Mouse (Mus musculus): ENCODE measurements around the gene Taok3. TPM values are rescaled to one million over a fixed set of nuclear protein-coding genes. Genes with fewer than 3 reads are reported as not detected.

Taok3 gene
- polyA plus RNA-seq, 1 experiment from 2014 or later, result 67.1 TPM

GRCm38 (mm10) chr5:117104329-117104728 is 15.6 kb upstream of the Taok3 start:
- H3K4me2 ChIP-seq (ENCODE audit: low read length), result no peak overlapping the region
- H3K27ac ChIP-seq (ENCODE audit: low read length), result no peak overlapping the region
- no peaks in the 10 kb centered on the region for H3K4me1 ChIP-seq (ENCODE audit: control insufficient read depth, insufficient read depth, low read length)
- no peak overlapping the region for H3K9ac ChIP-seq (ENCODE audit: low read depth, low read length)
- H3K4me3 ChIP-seq (ENCODE audit: low read depth, low read length), result no peak overlapping the region
- H3K36me3 ChIP-seq (ENCODE audit: control insufficient read depth, insufficient read depth, low read length), result peaks cover 57% of the 10 kb centered on the region
- H3K27me3 ChIP-seq (ENCODE audit: control insufficient read depth, insufficient read depth, low read depth, low read length), result no peaks in the 10 kb centered on the region
- no peak for ATAC-seq
- no peaks in the 10 kb centered on the region for H3K9me3 ChIP-seq (replicated peaks; ENCODE audit: control insufficient read depth, low read length, poor library complexity, severe bottlenecking)
- WGBS, result 97% methylated on average over 12 of the region's 12 CpGs

DNA sequence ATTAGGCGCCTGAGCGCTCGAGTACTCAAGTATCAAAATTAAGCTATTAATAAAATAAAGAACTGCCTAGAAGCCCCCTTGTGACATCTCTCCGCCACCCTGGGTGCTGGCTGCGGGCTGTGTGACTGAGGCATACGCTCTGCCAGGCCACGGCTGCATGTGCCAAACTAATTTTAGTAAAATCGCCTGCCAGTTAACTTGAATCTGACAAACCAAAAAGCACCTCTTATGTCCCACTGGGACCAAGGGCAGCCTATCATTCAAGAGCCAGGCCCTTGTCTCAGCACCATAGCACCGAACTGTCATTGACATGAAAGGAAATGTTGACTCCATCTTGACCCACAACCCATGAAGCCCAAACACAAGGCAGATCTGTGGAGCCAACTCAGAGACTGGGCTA is 14.2 kb upstream of the Taok3 start:
- WGBS, result 80% methylated on average over 9 of the region's 9 CpGs

GRCm38 (mm10) chr5:117108292-117108691 is 11.6 kb upstream of the Taok3 start:
- no peaks in the 10 kb centered on the region for H3K9me3 ChIP-seq (replicated peaks; ENCODE audit: control insufficient read depth, low read length, poor library complexity, severe bottlenecking)
- peaks cover 46% of the 10 kb centered on the region for H3K36me3 ChIP-seq (ENCODE audit: control insufficient read depth, insufficient read depth, low read length)
- H3K9ac ChIP-seq (ENCODE audit: low read depth, low read length), result no peak overlapping the region
- WGBS, result 97% methylated on average over 13 of the region's 13 CpGs
- no peaks in the 10 kb centered on the region for H3K27me3 ChIP-seq (ENCODE audit: control insufficient read depth, insufficient read depth, low read depth, low read length)
- no peak for ATAC-seq
- H3K4me1 ChIP-seq (ENCODE audit: control insufficient read depth, insufficient read depth, low read length), result no peaks in the 10 kb centered on the region
- H3K4me2 ChIP-seq (ENCODE audit: low read length), result no peak overlapping the region
- H3K27ac ChIP-seq (ENCODE audit: low read length), result no peak overlapping the region
- H3K4me3 ChIP-seq (ENCODE audit: low read depth, low read length), result no peak overlapping the region

More for the DNA sequence above, 14.2 kb upstream of the Taok3 start:
- no peaks in the 10 kb centered on the region for H3K27me3 ChIP-seq (ENCODE audit: control insufficient read depth, insufficient read depth, low read depth, low read length)
- H3K36me3 ChIP-seq (ENCODE audit: control insufficient read depth, insufficient read depth, low read length), result peaks cover 50% of the 10 kb centered on the region
- no peaks in the 10 kb centered on the region for H3K9me3 ChIP-seq (replicated peaks; ENCODE audit: control insufficient read depth, low read length, poor library complexity, severe bottlenecking)
- no peak for ATAC-seq
- H3K4me3 ChIP-seq (ENCODE audit: low read depth, low read length), result no peak overlapping the region
- H3K4me2 ChIP-seq (ENCODE audit: low read length), result no peak overlapping the region
- H3K9ac ChIP-seq (ENCODE audit: low read depth, low read length), result no peak overlapping the region
- no peak overlapping the region for H3K27ac ChIP-seq (ENCODE audit: low read length)
- no peaks in the 10 kb centered on the region for H3K4me1 ChIP-seq (ENCODE audit: control insufficient read depth, insufficient read depth, low read length)

DNA sequence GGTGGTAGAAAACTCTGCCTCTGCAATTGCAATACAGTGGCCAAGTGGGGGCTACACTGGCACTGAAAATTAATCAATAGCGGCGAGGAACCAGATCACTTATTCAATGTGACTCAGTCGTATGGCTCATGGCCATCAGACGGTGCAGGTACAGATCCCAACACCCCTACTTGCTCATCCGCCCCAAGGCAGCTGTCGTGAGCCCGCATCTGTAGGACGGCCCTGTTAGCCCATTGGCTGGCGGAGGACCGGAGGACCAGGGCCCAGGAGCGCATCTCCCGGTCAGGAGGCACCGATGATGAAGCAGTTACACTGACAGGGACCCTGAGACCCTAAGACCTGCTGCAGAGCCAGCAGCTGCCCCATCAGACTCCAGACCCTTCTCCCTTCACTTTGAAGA is 11.2 kb upstream of the Taok3 start:
- no peaks in the 10 kb centered on the region for H3K27me3 ChIP-seq (ENCODE audit: control insufficient read depth, insufficient read depth, low read depth, low read length)
- no peaks in the 10 kb centered on the region for H3K4me1 ChIP-seq (ENCODE audit: control insufficient read depth, insufficient read depth, low read length)
- H3K4me3 ChIP-seq (ENCODE audit: low read depth, low read length), result no peak overlapping the region
- peaks cover 45% of the 10 kb centered on the region for H3K36me3 ChIP-seq (ENCODE audit: control insufficient read depth, insufficient read depth, low read length)
- H3K9ac ChIP-seq (ENCODE audit: low read depth, low read length), result no peak overlapping the region
- no peak overlapping the region for H3K27ac ChIP-seq (ENCODE audit: low read length)
- no peak overlapping the region for H3K4me2 ChIP-seq (ENCODE audit: low read length)
- no peaks in the 10 kb centered on the region for H3K9me3 ChIP-seq (replicated peaks; ENCODE audit: control insufficient read depth, low read length, poor library complexity, severe bottlenecking)
- ATAC-seq, result no peak
- 96% methylated on average over 13 of the region's 13 CpGs for WGBS

DNA sequence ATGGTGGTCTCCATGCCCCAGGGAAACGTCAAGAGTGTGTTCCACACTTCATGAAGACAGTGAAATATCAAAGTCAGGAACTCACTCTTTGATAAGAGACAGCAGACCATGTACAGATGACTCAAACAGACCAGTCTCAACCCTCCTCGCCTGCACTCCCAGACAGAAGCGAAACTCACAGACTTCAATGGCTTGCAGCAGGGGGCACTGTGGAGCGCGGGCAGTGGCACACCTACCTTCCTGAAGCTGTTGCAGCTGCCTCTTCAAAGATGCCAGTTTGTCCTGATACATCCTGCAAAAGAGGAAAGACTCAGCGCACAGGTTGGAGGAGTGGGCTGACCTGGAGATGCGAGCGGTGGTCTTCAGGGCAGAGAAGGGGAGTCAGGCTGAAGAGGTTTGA is 10.4 kb upstream of the Taok3 start:
- H3K36me3 ChIP-seq (ENCODE audit: control insufficient read depth, insufficient read depth, low read length), result peaks cover 42% of the 10 kb centered on the region

GRCm38 (mm10) chr5:117111064-117111773 is 8.7 kb upstream of the Taok3 start:
- WGBS, result 91% methylated on average over 16 of the region's 16 CpGs
- ATAC-seq, result no peak

More for the DNA sequence above, 10.4 kb upstream of the Taok3 start:
- H3K27me3 ChIP-seq (ENCODE audit: control insufficient read depth, insufficient read depth, low read depth, low read length), result no peaks in the 10 kb centered on the region
- no peak overlapping the region for H3K9ac ChIP-seq (ENCODE audit: low read depth, low read length)
- ATAC-seq, result no peak
- H3K4me2 ChIP-seq (ENCODE audit: low read length), result no peak overlapping the region
- no peak overlapping the region for H3K4me3 ChIP-seq (ENCODE audit: low read depth, low read length)
- no peaks in the 10 kb centered on the region for H3K9me3 ChIP-seq (replicated peaks; ENCODE audit: control insufficient read depth, low read length, poor library complexity, severe bottlenecking)
- H3K27ac ChIP-seq (ENCODE audit: low read length), result no peak overlapping the region
- 89% methylated on average over 8 of the region's 8 CpGs for WGBS
- peaks cover 6% of the 10 kb centered on the region for H3K4me1 ChIP-seq (ENCODE audit: control insufficient read depth, insufficient read depth, low read length)

DNA sequence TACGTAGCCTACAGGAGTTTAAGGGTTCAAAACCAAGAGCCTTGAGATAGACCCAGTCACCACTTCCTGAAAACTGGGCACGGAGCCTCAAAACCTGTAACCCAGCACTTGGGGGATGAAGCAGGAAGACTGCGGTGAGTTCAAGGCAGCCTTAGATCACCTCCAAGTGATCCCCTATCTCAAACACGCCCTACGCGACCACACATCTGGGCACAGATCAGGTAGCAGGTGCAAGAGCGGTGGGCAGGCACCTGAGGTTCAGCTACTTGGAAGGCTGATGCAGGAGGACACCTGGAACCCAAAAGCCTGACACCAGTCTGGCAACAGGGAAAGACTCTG is 8.2 kb upstream of the Taok3 start:
- peaks cover 11% of the 10 kb centered on the region for H3K4me1 ChIP-seq (ENCODE audit: control insufficient read depth, insufficient read depth, low read length)
- H3K4me2 ChIP-seq (ENCODE audit: low read length), result no peak overlapping the region
- peaks cover 26% of the 10 kb centered on the region for H3K36me3 ChIP-seq (ENCODE audit: control insufficient read depth, insufficient read depth, low read length)
- H3K27me3 ChIP-seq (ENCODE audit: control insufficient read depth, insufficient read depth, low read depth, low read length), result no peaks in the 10 kb centered on the region
- no peak overlapping the region for H3K27ac ChIP-seq (ENCODE audit: low read length)
- H3K4me3 ChIP-seq (ENCODE audit: low read depth, low read length), result no peak overlapping the region
- no peaks in the 10 kb centered on the region for H3K9me3 ChIP-seq (replicated peaks; ENCODE audit: control insufficient read depth, low read length, poor library complexity, severe bottlenecking)
- WGBS, result 96% methylated on average over 7 of the region's 7 CpGs
- no peak for ATAC-seq
- no peak overlapping the region for H3K9ac ChIP-seq (ENCODE audit: low read depth, low read length)

More at GRCm38 (mm10) chr5:117111064-117111773, 8.7 kb upstream of the Taok3 start:
- Histone ChIP-seq H3K4me1 (ENCODE audit: control insufficient read depth, insufficient read depth, low read length) (peaks cover 9% of the 10 kb centered on the region), H3K4me2 (ENCODE audit: low read length) (no peak overlapping the region), H3K36me3 (ENCODE audit: control insufficient read depth, insufficient read depth, low read length) (peaks cover 30% of the 10 kb centered on the region), H3K27ac (ENCODE audit: low read length) (no peak overlapping the region), H3K9me3 (replicated peaks; ENCODE audit: control insufficient read depth, low read length, poor library complexity, severe bottlenecking) (no peaks in the 10 kb centered on the region), H3K27me3 (ENCODE audit: control insufficient read depth, insufficient read depth, low read depth, low read length) (no peaks in the 10 kb centered on the region), H3K4me3 (ENCODE audit: low read depth, low read length) (no peak overlapping the region), H3K9ac (ENCODE audit: low read depth, low read length) (no peak overlapping the region)

DNA sequence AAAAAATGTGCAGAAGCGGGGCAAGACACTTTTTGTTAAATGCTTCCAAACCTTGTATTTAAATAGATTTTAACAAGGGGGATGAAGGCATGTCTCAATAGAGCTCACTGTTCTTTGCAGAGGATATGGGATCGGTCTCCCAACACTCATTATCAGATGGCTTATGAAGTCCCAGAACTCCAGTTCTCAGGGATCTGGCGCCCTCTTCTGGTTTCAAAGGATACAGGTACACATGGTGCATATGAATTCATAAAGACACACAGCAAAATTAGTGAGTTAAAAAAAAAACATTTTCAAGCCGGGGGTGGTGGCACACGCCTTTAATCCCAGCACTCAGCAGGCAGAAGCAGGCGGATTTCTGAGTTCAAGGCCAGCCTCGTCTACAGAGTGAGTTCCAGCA is 6.6 kb upstream of the Taok3 start:
- no peak overlapping the region for H3K4me3 ChIP-seq (ENCODE audit: low read depth, low read length)
- H3K27me3 ChIP-seq (ENCODE audit: control insufficient read depth, insufficient read depth, low read depth, low read length), result no peaks in the 10 kb centered on the region
- no peak overlapping the region for H3K9ac ChIP-seq (ENCODE audit: low read depth, low read length)
- H3K4me1 ChIP-seq (ENCODE audit: control insufficient read depth, insufficient read depth, low read length), result peaks cover 11% of the 10 kb centered on the region
- H3K9me3 ChIP-seq (replicated peaks; ENCODE audit: control insufficient read depth, low read length, poor library complexity, severe bottlenecking), result no peaks in the 10 kb centered on the region
- no peak overlapping the region for H3K4me2 ChIP-seq (ENCODE audit: low read length)
- ATAC-seq, result no peak
- WGBS, result 91% methylated on average over 7 of the region's 7 CpGs
- H3K36me3 ChIP-seq (ENCODE audit: control insufficient read depth, insufficient read depth, low read length), result peaks cover 17% of the 10 kb centered on the region
- H3K27ac ChIP-seq (ENCODE audit: low read length), result no peak overlapping the region

DNA sequence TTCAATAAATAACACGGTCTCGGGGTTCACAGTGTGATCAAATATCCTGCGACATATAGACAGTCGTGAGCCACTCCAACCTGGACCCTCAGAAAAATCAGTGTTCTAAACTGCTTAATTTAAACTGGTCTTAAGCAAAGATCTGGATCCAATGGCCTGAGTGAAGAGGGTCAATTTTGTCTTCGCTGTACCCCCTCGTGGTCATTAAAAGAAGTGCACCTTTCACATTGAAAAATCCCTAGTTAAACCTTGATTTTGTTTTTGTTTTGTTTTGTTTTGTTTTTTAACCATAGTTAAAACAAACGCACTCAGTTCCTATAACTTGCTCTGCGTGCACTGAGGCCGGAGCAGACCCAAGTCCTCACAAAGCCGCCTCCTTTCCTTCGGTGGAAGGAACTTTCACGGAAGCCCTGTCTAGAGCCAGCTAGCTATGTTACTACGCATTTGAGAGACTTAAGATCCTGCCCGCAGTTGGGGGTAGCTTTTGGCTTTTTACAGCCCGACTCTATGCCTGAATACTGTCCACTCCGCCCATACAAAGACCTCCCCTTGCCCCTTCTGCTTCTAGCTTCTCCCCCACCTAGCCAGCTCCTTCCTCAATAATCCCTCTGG is 5.2 kb upstream of the Taok3 start:
- WGBS, result 8% methylated on average over 16 of the region's 16 CpGs
- no peaks in the 10 kb centered on the region for H3K9me3 ChIP-seq (replicated peaks; ENCODE audit: control insufficient read depth, low read length, poor library complexity, severe bottlenecking)
- no peak for ATAC-seq

More for the DNA sequence above, 5.2 kb upstream of the Taok3 start:
- Histone ChIP-seq H3K9ac (ENCODE audit: low read depth, low read length) (peak overlapping the region; percentile 91), H3K27me3 (ENCODE audit: control insufficient read depth, insufficient read depth, low read depth, low read length) (no peaks in the 10 kb centered on the region), H3K4me3 (ENCODE audit: low read depth, low read length) (peak overlapping the region; percentile 91), H3K4me2 (ENCODE audit: low read length) (peak overlapping the region; percentile 91), H3K27ac (ENCODE audit: low read length) (peak overlapping the region; percentile 93), H3K36me3 (ENCODE audit: control insufficient read depth, insufficient read depth, low read length) (peaks cover 6% of the 10 kb centered on the region; the same call in 1 of the 2 replicates), H3K4me1 (ENCODE audit: control insufficient read depth, insufficient read depth, low read length) (peaks cover 13% of the 10 kb centered on the region)
